Mouse (Mus musculus): Measurements from ENCODE around the gene Kmt5b. TPM values are rescaled to one million over a fixed set of nuclear protein-coding genes. Genes with fewer than 3 reads are reported as not detected.

The Kmt5b gene
- polyA plus RNA-seq, 1 experiment from 2014 or later: 62.9 TPM

GRCm38 (mm10) chr19:3847711-3848110 is 80.5 kb downstream of the Kmt5b start:
- ATAC-seq (replicated peaks): no peak
- H3K27ac ChIP-seq (replicated peaks): no peak overlapping the region
- no peak overlapping the region for H3K4me2 ChIP-seq (replicated peaks)
- WGBS: 77% methylated on average over 5 of the region's 5 CpGs
- H3K36me3 ChIP-seq: no peaks in the 10 kb centered on the region
- no peak overlapping the region for H3K9ac ChIP-seq (replicated peaks)
- no peak overlapping the region for H3K4me3 ChIP-seq
- H3K27me3 ChIP-seq: no peaks in the 10 kb centered on the region
- H3K9me3 ChIP-seq: no peaks in the 10 kb centered on the region
- H3K4me1 ChIP-seq: peaks cover 7% of the 10 kb centered on the region

DNA sequence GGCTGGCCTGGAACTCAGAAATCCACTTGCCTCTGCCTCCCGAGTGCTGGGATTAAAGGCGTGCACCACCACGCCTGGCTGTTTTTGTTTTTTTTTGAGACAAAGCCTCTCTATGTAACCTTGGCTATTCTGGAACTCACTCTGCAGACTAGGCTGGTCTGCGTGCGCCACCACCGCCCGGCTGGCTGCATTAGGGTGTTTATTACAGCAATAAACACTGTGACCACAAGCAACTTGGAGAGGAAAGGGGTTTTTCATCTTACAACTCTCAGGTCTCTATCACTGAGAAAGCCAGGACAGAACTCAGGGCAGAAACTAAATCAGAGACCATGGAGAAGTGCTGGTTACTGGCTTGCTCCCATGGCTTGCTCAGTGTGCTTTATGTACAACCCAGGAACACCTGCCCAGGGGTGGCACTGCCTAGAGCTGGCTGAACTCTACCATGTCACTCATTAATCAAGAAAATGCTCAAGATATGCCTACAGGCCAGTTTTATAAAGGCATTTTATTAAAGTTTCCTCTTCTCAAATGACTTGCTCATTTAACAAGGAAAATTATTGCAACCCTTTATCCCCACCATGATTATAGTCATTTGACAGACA is 81.1 kb downstream of the Kmt5b start:
- Histone ChIP-seq H3K27me3 (no peaks in the 10 kb centered on the region), H3K4me3 (no peak overlapping the region), H3K4me1 (peaks cover 11% of the 10 kb centered on the region), H3K27ac (replicated peaks) (no peak overlapping the region), H3K4me2 (replicated peaks) (no peak overlapping the region), H3K9me3 (no peaks in the 10 kb centered on the region), H3K36me3 (no peaks in the 10 kb centered on the region), H3K9ac (replicated peaks) (no peak overlapping the region)
- 78% methylated on average over 7 of the region's 7 CpGs for WGBS
- no peak for ATAC-seq (replicated peaks)

DNA sequence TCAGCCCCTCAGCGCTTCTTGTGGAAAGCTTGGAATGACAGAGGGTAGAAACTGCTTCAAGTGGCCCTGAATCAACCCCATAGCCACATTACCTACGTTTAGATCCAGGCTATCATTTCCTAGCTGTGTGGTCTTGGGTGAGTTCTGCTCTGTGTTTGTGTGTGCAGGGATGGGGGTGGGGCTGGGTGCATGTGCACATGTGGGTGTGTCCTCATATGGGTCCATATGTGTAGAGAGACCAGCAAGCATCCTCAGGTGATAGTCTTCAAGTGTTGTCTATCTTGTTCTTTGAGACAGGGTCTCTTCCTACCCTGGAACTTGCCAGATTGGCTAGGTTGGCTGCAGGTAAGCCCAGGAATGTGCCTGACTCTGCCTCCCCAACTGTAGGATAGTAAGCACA is 82.0 kb downstream of the Kmt5b start:
- Histone ChIP-seq H3K27ac (replicated peaks) (no peak overlapping the region), H3K9ac (replicated peaks) (no peak overlapping the region), H3K36me3 (no peaks in the 10 kb centered on the region), H3K4me3 (no peak overlapping the region), H3K9me3 (no peaks in the 10 kb centered on the region), H3K4me1 (peaks cover 21% of the 10 kb centered on the region), H3K4me2 (replicated peaks) (no peak overlapping the region), H3K27me3 (no peaks in the 10 kb centered on the region)
- no peak for ATAC-seq (replicated peaks)
- 89% methylated on average over 2 of the region's 2 CpGs for WGBS

DNA sequence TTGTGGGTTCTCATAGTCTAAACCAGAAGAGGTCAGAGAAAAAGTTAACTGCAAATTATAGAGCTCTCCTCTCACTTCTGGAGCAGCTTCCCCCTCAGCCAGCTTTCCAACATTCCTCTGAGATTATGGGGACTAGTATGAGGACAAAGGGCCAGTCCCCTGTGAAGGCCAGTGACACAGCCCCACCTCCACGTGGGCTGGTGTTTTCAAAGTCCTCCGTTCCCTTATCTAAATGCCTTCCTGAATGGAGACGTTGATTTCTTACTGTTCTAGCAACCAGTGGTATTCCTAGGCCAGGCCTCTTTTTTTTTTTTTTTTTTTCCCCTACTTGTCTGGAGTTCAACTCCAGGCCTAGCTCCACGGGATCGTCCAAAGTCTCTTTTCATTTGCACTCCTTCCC is 82.9 kb downstream of the Kmt5b start:
- no peak for ATAC-seq (replicated peaks)
- 39% methylated on average over 5 of the region's 5 CpGs for WGBS

DNA sequence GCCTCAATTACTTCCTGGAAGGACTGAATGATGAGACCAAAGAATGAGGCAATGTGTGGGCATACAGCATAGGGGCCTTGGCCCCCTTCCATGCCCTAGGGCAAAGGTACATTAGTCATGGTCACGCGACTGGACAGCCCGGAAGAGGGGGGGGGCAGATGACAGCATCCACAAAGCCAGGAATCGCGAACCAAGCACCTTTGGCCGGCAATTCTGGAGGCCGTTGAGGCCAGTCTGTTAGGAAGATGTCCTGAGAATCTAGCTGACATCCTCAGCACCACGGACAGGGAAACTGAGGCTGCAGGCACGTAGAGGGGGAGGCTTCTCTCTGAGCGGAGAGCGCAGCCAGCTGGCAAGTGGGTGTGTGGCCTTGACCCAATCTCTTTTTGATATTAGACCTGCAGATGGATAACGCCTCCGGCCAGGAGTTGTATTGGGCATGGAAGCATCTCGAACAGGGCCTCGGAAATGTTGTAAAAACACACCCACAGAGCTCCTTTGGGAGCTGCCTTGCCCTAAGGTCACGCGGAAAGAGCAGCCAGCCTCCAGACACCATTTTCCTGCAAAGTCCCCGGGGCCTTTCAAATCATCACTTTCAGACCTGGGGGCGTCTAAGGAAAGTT is 83.7 kb downstream of the Kmt5b start:
- Histone ChIP-seq H3K4me2 (replicated peaks) (peak overlapping the region; percentile 64), H3K9ac (replicated peaks) (peak overlapping the region; percentile 40), H3K27ac (replicated peaks) (peak overlapping the region; percentile 97), H3K4me3 (peak overlapping the region; percentile 89), H3K9me3 (no peaks in the 10 kb centered on the region), H3K36me3 (no peaks in the 10 kb centered on the region), H3K4me1 (peaks cover 35% of the 10 kb centered on the region), H3K27me3 (no peaks in the 10 kb centered on the region)
- 7% methylated on average over 19 of the region's 19 CpGs for WGBS
- peak; percentile 2; the same call in 1 of the 2 replicates for ATAC-seq (replicated peaks)

More for the DNA sequence above, 82.9 kb downstream of the Kmt5b start:
- H3K27me3 ChIP-seq: no peaks in the 10 kb centered on the region
- H3K4me2 ChIP-seq (replicated peaks): no peak overlapping the region
- H3K4me1 ChIP-seq: peaks cover 26% of the 10 kb centered on the region
- no peak overlapping the region for H3K9ac ChIP-seq (replicated peaks)
- H3K36me3 ChIP-seq: no peaks in the 10 kb centered on the region
- H3K4me3 ChIP-seq: no peak overlapping the region
- H3K9me3 ChIP-seq: no peaks in the 10 kb centered on the region
- no peak overlapping the region for H3K27ac ChIP-seq (replicated peaks)

GRCm38 (mm10) chr19:3851502-3851962 is 84.3 kb downstream of the Kmt5b start, which contains the start of gene Chka:
Chka (plus strand) TSS chr19:3851773.
- Histone ChIP-seq H3K27me3 (no peaks in the 10 kb centered on the region), H3K36me3 (no peaks in the 10 kb centered on the region), H3K27ac (replicated peaks) (peak within 1 kb of the TSS; percentile 97), H3K4me3 (peak within 1 kb of the TSS; percentile 89), H3K4me1 (peaks cover 39% of the 10 kb centered on the region), H3K9ac (replicated peaks) (peak within 1 kb of the TSS; percentile 90), H3K9me3 (no peaks in the 10 kb centered on the region), H3K4me2 (replicated peaks) (peak within 1 kb of the TSS; percentile 64)
- under 1% methylated on average over 54 of the region's 54 CpGs for WGBS
- ATAC-seq (replicated peaks): peak; percentile 99

GRCm38 (mm10) chr19:3851979-3852681 is 84.9 kb downstream of the Kmt5b start:
- WGBS: under 1% methylated on average over 74 of the region's 74 CpGs
- Histone ChIP-seq H3K27me3 (no peaks in the 10 kb centered on the region), H3K36me3 (no peaks in the 10 kb centered on the region), H3K4me3 (peak overlapping the region; percentile 89), H3K4me1 (peaks cover 39% of the 10 kb centered on the region), H3K9ac (replicated peaks) (peak overlapping the region; percentile 90), H3K27ac (replicated peaks) (peak overlapping the region; percentile 97), H3K9me3 (no peaks in the 10 kb centered on the region), H3K4me2 (replicated peaks) (peak overlapping the region; percentile 64)
- ATAC-seq (replicated peaks): peak; percentile 41

- WGBS: 93% methylated on average over 10 of the region's 10 CpGs
- Histone ChIP-seq H3K27me3 (no peaks in the 10 kb centered on the region), H3K36me3 (no peaks in the 10 kb centered on the region), H3K27ac (replicated peaks) (no peak overlapping the region), H3K4me3 (peak overlapping the region; percentile 89), H3K9ac (replicated peaks) (no peak overlapping the region), H3K4me1 (peaks cover 41% of the 10 kb centered on the region), H3K4me2 (replicated peaks) (peak overlapping the region; percentile 64), H3K9me3 (no peaks in the 10 kb centered on the region)
- no peak for ATAC-seq (replicated peaks)
Measured at GRCm38 (mm10) chr19:3853121-3853520, 85.9 kb downstream of the Kmt5b start.

DNA sequence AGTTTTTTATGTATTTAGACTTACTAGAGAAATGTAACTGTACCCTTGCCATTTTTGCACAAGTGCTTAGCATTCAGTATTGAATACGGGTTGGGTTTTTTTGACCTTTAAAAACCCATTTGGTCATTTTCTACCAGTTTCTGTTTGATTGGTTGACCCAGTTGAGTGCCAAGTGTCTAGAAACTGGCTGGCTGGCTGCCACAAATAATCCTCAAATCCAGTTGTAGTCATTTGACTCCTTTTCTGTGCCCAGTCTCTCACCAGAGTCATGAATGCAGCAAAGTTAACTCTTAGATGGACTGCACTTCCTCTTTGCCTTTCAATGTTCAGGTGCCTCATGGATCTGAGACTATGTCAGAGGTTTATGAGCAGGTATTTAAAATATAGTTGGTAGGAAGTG is 86.7 kb downstream of the Kmt5b start:
- Histone ChIP-seq H3K4me1 (peaks cover 41% of the 10 kb centered on the region), H3K27me3 (no peaks in the 10 kb centered on the region), H3K36me3 (no peaks in the 10 kb centered on the region), H3K27ac (replicated peaks) (no peak overlapping the region), H3K4me3 (no peak overlapping the region), H3K4me2 (replicated peaks) (no peak overlapping the region), H3K9me3 (no peaks in the 10 kb centered on the region), H3K9ac (replicated peaks) (no peak overlapping the region)
- no peak for ATAC-seq (replicated peaks)
- 78% methylated on average over 1 of the region's 1 CpGs for WGBS

GRCm38 (mm10) chr19:3855091-3855490 is 87.9 kb downstream of the Kmt5b start:
- H3K9me3 ChIP-seq: no peaks in the 10 kb centered on the region
- H3K27me3 ChIP-seq: no peaks in the 10 kb centered on the region
- no peak for ATAC-seq (replicated peaks)
- H3K4me2 ChIP-seq (replicated peaks): no peak overlapping the region
- H3K4me1 ChIP-seq: peaks cover 41% of the 10 kb centered on the region
- H3K4me3 ChIP-seq: no peak overlapping the region
- 62% methylated on average over 6 of the region's 6 CpGs for WGBS
- no peaks in the 10 kb centered on the region for H3K36me3 ChIP-seq
- H3K9ac ChIP-seq (replicated peaks): no peak overlapping the region
- H3K27ac ChIP-seq (replicated peaks): no peak overlapping the region; the same call in 1 of the 2 replicates

- Histone ChIP-seq H3K36me3 (no peaks in the 10 kb centered on the region), H3K27ac (replicated peaks) (peak overlapping the region; percentile 30; the same call in 1 of the 2 replicates), H3K4me1 (peaks cover 41% of the 10 kb centered on the region), H3K9ac (replicated peaks) (no peak overlapping the region), H3K4me3 (no peak overlapping the region), H3K4me2 (replicated peaks) (no peak overlapping the region), H3K27me3 (no peaks in the 10 kb centered on the region), H3K9me3 (no peaks in the 10 kb centered on the region)
- ATAC-seq (replicated peaks): no peak
- WGBS: 13% methylated on average over 4 of the region's 4 CpGs
Measured at GRCm38 (mm10) chr19:3855601-3856000, 88.4 kb downstream of the Kmt5b start.

DNA sequence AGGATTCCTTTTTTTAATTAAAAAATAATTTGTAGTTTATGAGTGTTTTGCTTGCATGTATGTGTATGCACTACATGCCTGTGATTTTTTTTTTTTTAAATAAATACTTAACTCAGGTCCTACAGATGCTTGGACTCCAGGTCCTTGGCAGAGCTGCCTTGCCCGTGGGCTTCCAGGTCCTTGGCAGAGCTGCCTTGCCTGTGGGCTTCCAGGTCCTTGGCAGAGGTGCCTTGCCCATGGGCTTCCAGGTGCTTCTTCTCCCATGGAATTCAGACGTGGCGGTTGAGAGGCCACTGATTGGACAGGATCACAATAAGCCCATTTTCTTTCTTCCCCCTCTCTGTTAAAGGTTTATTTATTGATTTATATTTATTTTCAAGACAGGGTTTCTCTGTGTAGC is 90.0 kb downstream of the Kmt5b start:
- Histone ChIP-seq H3K4me3 (no peak overlapping the region), H3K9me3 (no peaks in the 10 kb centered on the region), H3K9ac (replicated peaks) (no peak overlapping the region), H3K27ac (replicated peaks) (no peak overlapping the region), H3K27me3 (no peaks in the 10 kb centered on the region), H3K36me3 (no peaks in the 10 kb centered on the region), H3K4me1 (peaks cover 34% of the 10 kb centered on the region), H3K4me2 (replicated peaks) (no peak overlapping the region)
- 72% methylated on average over 3 of the region's 3 CpGs for WGBS
- no peak for ATAC-seq (replicated peaks)
